Mouse (Mus musculus) kidney, embryonic 14.5 days (tissue): Measurements from ENCODE around the gene Cd164l2. TPM values are rescaled to one million over a fixed set of nuclear protein-coding genes. Genes with fewer than 3 reads are reported as not detected.
A peak's percentile ranks its signal among the peaks of the same experiment; 100 is the strongest.

Experiments
- ATAC-seq: fragments of 200-750 bp; cut with Nextera tagmentation; 2 replicates; pipeline ENCODE4 v1.8.0; 2017; ENCODE audit warnings: moderate number of reproducible peaks, mild to moderate bottlenecking, moderate TSS enrichment, moderate library complexity; ENCODE audit not compliant: low FRiP score, low TSS enrichment
- H3K27ac ChIP-seq: fragments of 300-500 bp; sonication (generic); 2 replicates; pipeline ENCODE4 v1.5.1; 2014; ENCODE audit warnings: low read depth, mild to moderate bottlenecking, low read length, moderate library complexity, mixed read lengths
- H3K27me3 ChIP-seq: fragments of 300-500 bp; sonication (generic); 2 replicates; pipeline ENCODE4 v1.6.1; 2014; ENCODE audit warnings: mild to moderate bottlenecking, low read length; ENCODE audit not compliant: control insufficient read depth, insufficient read depth
- H3K36me3 ChIP-seq: fragments of 300-500 bp; sonication (generic); 2 replicates; pipeline ENCODE4 v1.6.1; 2014; ENCODE audit warnings: low read length, mixed read lengths; ENCODE audit not compliant: control insufficient read depth, insufficient read depth
- H3K4me1 ChIP-seq: fragments of 300-500 bp; sonication (generic); 2 replicates; pipeline ENCODE4 v1.6.1; 2014; ENCODE audit warnings: low read length, mixed read lengths; ENCODE audit not compliant: control insufficient read depth, insufficient read depth
- H3K4me2 ChIP-seq: fragments of 300-500 bp; sonication (generic); replicated peaks from 2 replicates; pipeline ENCODE4 v1.6.1; 2014; ENCODE audit warnings: low read depth, mild to moderate bottlenecking, low read length
- H3K4me3 ChIP-seq: fragments of 300-500 bp; sonication (generic); 2 replicates; pipeline ENCODE4 v1.5.1; 2014; ENCODE audit warnings: mild to moderate bottlenecking, low read length
- H3K9ac ChIP-seq: fragments of 300-500 bp; sonication (generic); 2 replicates; pipeline ENCODE4 v1.6.1; 2014; ENCODE audit warnings: low read depth, mild to moderate bottlenecking, low read length, moderate library complexity
- H3K9me3 ChIP-seq: fragments of 300-500 bp; sonication (generic); 2 replicates; pipeline ENCODE4 v1.6.1; 2016; ENCODE audit warnings: low read length; ENCODE audit not compliant: control insufficient read depth
- WGBS: fragments of 180-500 bp; shearing (Covaris S2); extraction: QIAGEN DNeasy Blood & Tissue Kit; methylation state at CpG from one replicate; pipeline ENCODE4 v1.1.7; 2014; 5-methylcytosine and 5-hydroxymethylcytosine counted together
- polyA plus RNA-seq: library from polyadenylated mRNA; unstranded; fragments of >200 nt; fragmentation: Nextera tagmentation; extraction: Ambion mirVana; gene quantifications from 2 replicates; pipeline ENCODE4 v1.2.1, GENCODE M21; 2014

The Cd164l2 gene
- polyA plus RNA-seq, 1 experiment from 2014 or later: 6.9 TPM

DNA sequence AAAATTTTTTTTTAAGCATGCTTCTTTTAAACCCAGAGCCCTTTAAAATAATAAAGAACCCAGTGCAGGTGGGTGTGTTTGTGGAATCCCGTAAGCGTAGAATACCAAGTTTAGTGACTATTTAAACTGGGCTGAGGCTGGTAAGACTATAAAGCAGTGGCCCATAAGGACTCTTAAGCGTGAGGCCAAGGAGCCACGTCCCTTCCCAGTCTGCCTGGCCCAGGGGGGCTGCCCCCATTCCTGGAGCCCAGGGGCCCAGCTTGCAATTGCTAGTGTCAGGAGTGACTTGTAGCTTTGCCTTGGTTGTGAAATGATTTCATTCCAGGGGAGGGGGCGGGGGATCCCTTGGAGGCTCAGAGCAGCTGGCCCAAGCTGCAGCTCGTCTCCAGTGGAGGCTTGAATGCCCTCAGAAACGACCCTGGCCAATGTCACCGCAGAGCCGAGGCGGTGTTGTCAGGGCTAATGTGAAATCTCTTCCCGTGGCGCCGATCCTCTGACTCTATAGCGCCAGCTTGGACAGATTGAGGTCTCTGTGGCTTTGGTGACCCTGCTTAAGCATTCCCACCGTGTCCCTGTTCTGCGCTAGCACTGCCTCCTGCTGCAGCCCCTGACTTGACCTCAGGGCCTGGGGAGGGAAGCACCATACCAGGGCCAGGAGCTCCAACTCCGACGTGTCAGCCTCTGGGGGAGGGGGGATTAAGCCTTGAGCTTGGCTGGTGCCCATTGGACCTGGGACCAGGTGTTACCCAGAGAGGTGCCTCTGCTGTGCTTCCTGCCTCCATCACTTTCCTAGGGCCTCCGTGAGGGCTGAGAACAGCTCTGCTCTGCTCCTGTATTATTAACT lies 13.4 kb upstream of the Cd164l2 start:
- H3K36me3 ChIP-seq: peaks cover 31% of the 10 kb centered on the region
- peaks cover 54% of the 10 kb centered on the region for H3K4me1 ChIP-seq
- peak overlapping the region; percentile 40 for H3K27ac ChIP-seq
- H3K27me3 ChIP-seq: no peaks in the 10 kb centered on the region
- H3K9me3 ChIP-seq: no peaks in the 10 kb centered on the region
- H3K9ac ChIP-seq: no peak overlapping the region
- WGBS: 13% methylated on average over 19 of the region's 19 CpGs
- ATAC-seq: peak; percentile 29
- H3K4me3 ChIP-seq: no peak overlapping the region
- H3K4me2 ChIP-seq: no peak overlapping the region

DNA sequence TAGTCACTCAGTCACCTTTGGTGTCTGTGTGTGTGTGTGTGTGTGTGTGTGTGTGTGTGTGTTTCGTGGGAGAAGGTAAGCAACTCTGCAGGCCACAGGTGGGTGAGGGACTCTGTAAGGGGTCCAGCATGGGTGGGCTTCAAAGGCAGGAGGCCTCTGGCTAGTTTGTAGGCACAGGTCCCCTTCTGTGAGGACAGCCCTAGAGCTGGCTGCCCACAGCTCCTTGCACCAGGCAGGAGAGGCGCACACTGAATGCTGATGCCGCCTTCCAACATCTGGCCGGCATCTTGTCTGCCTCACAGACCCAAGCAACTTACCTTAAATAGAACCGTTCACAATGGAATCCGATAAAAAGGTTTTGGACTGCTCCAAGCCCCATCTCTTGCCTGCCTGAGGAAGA lies 12.2 kb upstream of the Cd164l2 start:
- H3K4me2 ChIP-seq: no peak overlapping the region
- peaks cover 58% of the 10 kb centered on the region for H3K4me1 ChIP-seq
- peaks cover 19% of the 10 kb centered on the region for H3K36me3 ChIP-seq
- 68% methylated on average over 6 of the region's 6 CpGs for WGBS
- no peaks in the 10 kb centered on the region for H3K9me3 ChIP-seq
- no peak for ATAC-seq
- H3K4me3 ChIP-seq: no peak overlapping the region
- no peaks in the 10 kb centered on the region for H3K27me3 ChIP-seq
- H3K27ac ChIP-seq: peak overlapping the region; percentile 43; the same call in 1 of the 2 replicates
- no peak overlapping the region for H3K9ac ChIP-seq

DNA sequence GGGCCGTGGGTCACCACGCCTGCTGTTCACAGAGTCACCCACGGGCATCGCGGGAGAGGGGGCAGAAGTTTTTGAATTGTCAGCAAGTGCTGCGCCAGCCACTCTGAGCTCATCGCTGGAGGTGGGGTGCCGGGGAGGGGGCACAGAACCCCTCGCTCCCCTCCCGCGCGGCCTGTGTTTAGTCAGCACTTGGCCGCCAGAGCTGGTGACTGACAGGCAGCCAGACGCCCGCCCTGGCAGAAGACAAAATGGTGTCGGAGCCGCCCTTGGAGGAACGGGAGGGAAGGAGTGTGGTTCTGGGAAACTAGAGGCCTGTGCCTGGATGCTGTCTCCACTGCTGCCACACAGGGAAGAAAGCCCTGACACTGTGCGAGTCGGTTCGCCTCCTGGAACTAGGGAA lies 11.6 kb upstream of the Cd164l2 start:
- H3K4me1 ChIP-seq: peaks cover 59% of the 10 kb centered on the region
- 0 out of 2 replicates have a peak overlapping the region, but pooled peaks have one; percentile 3 for H3K4me2 ChIP-seq
- WGBS: 38% methylated on average over 21 of the region's 21 CpGs
- peak overlapping the region; percentile 43; the same call in 1 of the 2 replicates for H3K27ac ChIP-seq
- no peaks in the 10 kb centered on the region for H3K27me3 ChIP-seq
- no peak overlapping the region for H3K9ac ChIP-seq
- H3K4me3 ChIP-seq: no peak overlapping the region
- H3K9me3 ChIP-seq: no peaks in the 10 kb centered on the region
- peaks cover 15% of the 10 kb centered on the region for H3K36me3 ChIP-seq
- ATAC-seq: no peak

DNA sequence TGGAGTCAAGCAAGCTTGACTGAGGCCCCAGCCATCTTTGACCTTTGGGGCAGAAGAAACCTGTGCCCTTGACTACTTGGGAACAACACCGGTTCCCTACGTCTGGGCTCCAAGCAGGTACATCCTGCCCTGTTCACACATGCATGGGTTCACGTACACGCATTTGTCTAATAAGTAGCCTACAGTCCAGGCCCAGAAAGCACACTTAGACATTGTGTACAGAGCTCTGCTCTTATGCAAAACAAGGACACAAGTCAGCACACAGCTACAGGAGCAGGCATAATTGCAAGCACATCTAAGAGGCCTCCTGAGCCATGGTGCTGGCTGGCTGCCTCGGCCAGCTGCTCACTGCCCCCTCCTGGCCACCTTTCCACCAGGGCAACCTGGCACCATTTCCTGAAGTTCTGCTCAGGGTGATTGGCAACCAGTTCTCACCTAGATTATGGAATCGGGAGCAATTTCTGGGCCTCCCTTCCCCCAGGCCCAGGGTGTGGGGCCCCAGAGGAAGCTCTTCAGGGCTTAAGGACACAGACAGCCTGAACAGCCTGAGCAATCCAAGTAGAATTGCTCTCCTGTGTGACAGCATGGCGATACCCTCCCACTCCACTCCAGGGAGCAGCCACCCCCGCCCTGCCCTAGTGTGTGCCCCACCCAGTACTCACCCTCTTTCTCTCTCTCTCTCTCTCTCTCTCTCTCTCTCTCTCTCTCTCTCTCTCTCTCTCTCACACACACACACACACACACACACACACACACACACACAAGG lies 10.7 kb upstream of the Cd164l2 start:
- 53% methylated on average over 8 of the region's 8 CpGs for WGBS
- Histone ChIP-seq H3K4me1 (peaks cover 57% of the 10 kb centered on the region), H3K36me3 (peaks cover 7% of the 10 kb centered on the region), H3K9ac (0 out of 2 replicates have a peak overlapping the region, but pooled peaks have one; percentile 18), H3K9me3 (no peaks in the 10 kb centered on the region), H3K4me2 (no peak overlapping the region), H3K27ac (peak overlapping the region; percentile 43; the same call in 1 of the 2 replicates), H3K4me3 (no peak overlapping the region), H3K27me3 (no peaks in the 10 kb centered on the region)
- ATAC-seq: 0 out of 2 replicates have a peak, but pooled peaks have one; percentile 26

DNA sequence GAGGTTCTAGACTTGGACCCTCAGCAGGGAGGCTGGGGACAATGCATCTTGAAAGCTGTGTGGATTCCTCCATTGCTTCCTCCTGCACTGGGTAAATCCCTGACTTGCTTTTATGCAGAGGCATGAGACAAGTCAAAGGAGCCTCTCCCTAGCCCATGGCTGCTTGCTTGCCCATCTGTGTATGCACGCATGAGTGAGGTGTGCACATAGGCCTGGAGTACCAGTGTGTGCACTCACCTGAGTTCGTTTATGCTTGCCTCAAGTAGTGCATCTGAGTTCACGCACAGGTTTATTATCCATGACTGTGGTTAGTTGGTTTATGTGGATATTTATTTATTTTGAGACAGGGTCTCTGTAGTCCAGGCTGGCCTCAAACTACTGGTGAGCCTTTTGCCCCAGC lies 9.7 kb upstream of the Cd164l2 start:
- H3K9me3 ChIP-seq: no peaks in the 10 kb centered on the region
- no peak overlapping the region for H3K4me3 ChIP-seq
- WGBS: 82% methylated on average over 3 of the region's 3 CpGs
- H3K27me3 ChIP-seq: no peaks in the 10 kb centered on the region
- H3K4me2 ChIP-seq: no peak overlapping the region
- H3K36me3 ChIP-seq: no peaks in the 10 kb centered on the region
- no peak overlapping the region for H3K9ac ChIP-seq
- peaks cover 48% of the 10 kb centered on the region for H3K4me1 ChIP-seq
- H3K27ac ChIP-seq: no peak overlapping the region
- ATAC-seq: no peak

DNA sequence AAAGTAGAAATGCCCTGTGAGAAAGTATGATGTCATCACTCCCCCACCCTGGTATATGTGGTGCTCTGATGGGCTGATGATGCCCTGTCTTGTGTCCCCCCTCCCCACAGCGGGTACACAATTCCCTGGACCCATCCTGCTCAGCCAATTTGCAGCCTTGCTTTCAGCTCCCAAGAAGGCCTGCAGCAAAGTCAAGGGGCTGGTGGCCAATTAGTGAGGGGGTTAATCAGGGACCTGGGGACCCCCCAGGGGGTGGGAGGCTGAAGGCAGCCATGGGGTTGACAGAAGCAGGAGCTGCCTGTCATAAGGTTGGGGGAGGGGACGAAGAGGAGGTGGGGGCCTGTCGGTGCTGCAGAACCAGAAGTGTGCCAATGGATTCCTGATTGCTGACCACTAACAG lies 8.3 kb upstream of the Cd164l2 start:
- Histone ChIP-seq H3K4me3 (no peak overlapping the region), H3K4me2 (no peak overlapping the region), H3K27me3 (no peaks in the 10 kb centered on the region), H3K36me3 (no peaks in the 10 kb centered on the region), H3K27ac (no peak overlapping the region), H3K9me3 (no peaks in the 10 kb centered on the region), H3K4me1 (peaks cover 34% of the 10 kb centered on the region), H3K9ac (no peak overlapping the region)
- no peak for ATAC-seq
- WGBS: 77% methylated on average over 3 of the region's 3 CpGs

DNA sequence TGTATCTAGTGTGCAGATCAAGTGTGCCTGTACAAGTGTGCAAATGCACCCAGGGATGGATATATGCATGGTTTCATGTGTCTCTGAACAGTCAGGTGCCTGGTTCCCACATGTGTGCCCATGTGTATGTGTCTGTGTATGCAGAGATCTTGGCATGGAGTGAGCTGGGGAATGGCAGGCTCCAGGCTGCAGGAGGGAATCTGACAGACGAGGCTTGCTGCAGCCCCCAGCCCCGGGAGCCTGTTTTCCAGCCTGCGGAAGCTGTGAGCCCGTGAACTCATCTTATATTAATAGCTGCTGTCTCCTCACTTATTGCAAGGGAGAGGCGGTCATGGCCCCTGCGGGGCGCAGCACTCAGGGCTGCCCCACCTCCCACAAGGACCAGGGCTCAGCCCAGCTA lies 7.6 kb upstream of the Cd164l2 start:
- 17% methylated on average over 7 of the region's 7 CpGs for WGBS
- Histone ChIP-seq H3K36me3 (no peaks in the 10 kb centered on the region), H3K9ac (no peak overlapping the region), H3K4me3 (no peak overlapping the region), H3K9me3 (no peaks in the 10 kb centered on the region), H3K27ac (peak overlapping the region; percentile 55; the same call in 1 of the 2 replicates), H3K27me3 (no peaks in the 10 kb centered on the region), H3K4me2 (no peak overlapping the region), H3K4me1 (peaks cover 26% of the 10 kb centered on the region)
- ATAC-seq: no peak

DNA sequence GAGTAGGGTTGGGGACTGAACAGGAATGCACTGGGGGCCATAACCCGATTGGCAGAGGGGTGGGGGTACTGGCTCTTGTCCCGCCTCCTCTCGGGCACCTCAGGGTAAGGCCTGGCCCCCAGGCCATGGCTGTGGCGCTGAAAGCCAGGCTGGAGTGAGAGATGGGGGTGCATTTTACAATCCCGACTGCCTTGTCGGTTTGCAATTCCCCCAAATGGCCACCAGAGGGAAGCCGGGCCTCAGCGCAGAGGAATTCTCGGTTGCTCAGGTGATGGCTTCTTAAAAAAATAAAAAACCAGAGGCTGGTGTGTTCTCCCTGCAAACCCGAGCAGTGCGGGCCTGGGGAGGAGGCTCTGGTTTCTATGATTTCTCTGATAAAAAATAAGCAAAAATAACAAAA lies 2.6 kb upstream of the Cd164l2 start:
- H3K27me3 ChIP-seq: peaks cover 19% of the 10 kb centered on the region; the same call in 1 of the 2 replicates
- 7% methylated on average over 11 of the region's 11 CpGs for WGBS
- no peak overlapping the region for H3K9ac ChIP-seq
- H3K4me3 ChIP-seq: no peak overlapping the region
- no peaks in the 10 kb centered on the region for H3K36me3 ChIP-seq
- H3K4me2 ChIP-seq: no peak overlapping the region
- peaks cover 18% of the 10 kb centered on the region for H3K4me1 ChIP-seq
- no peak for ATAC-seq
- no peaks in the 10 kb centered on the region for H3K9me3 ChIP-seq
- H3K27ac ChIP-seq: no peak overlapping the region
